Mouse (Mus musculus) layer of hippocampus, postnatal 25 days (tissue): ENCODE measurements around the gene Cers4. TPM values are rescaled to one million over a fixed set of nuclear protein-coding genes. Genes with fewer than 3 reads are reported as not detected.

Experiments
- DNase-seq, 2 experiments: peaks; one replicate each; pipeline ENCODE4 v3.0.0; 2022; ENCODE audit warnings: mixed read lengths in 2 of 2, low spot score in 1 of 2; ENCODE audit errors: extremely low spot score in 1 of 2
- total RNA-seq, 2 experiments: library from RNA; stranded (reverse); gene quantifications; 2 replicates each; pipeline ENCODE4 v1.2.3; 2021

Gene Cers4
- total RNA-seq = 10 to 100 TPM; 35.5 to 44.3 TPM

DNA sequence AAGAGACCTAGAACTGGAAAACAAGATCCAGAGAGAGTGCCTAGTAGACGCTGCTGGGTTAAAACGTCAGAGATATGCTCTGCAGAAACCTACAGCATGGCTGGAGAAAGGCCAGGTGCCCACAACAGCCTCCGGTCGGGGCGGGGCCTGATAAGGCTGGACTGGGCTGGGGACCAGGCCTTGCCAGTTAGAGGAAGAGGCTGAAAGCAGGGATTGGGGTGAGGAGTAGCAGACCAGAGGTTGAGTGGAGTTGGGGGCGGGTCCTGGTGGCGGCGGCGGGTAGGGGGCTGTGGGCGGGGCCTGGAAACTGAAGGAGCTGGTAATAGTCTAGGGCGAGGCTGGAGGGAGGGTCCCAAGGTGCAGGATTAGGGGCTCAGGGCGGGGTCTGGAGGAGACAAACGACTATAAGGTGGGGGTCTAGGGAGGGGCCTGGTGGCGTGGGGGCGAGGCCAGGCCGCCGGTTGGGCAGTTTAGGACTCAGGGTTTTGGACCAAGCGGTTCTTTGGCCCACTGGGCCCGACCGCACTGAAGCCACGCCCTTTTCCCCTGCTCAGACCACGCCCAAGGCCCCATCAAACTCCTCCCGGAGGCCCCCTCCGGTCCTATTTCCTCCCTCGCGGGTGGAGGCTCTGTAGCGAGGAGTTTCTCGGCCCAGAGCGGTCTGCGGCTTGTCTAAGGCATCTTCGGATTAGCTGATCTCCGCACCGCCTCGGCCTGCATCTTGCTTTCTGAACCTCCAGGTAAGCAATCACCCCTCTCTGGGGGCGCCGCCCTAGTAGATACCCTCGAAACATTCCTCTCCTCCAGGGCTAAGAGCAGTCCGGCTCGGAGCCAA is at the start of gene Cers4:
Gene Cers4, plus strand, starts transcription at position 176 of the 835 bp plus-strand sequence.
- DNase-seq = peak; percentile 69 to 76

GRCm38 (mm10) chr8:4458165-4458564 is 34.7 kb upstream of the Cers4 start:
- DNase-seq = no peak

- no peak for DNase-seq
Measured at GRCm38 (mm10) chr8:4463061-4463460, 29.8 kb upstream of the Cers4 start.

DNA sequence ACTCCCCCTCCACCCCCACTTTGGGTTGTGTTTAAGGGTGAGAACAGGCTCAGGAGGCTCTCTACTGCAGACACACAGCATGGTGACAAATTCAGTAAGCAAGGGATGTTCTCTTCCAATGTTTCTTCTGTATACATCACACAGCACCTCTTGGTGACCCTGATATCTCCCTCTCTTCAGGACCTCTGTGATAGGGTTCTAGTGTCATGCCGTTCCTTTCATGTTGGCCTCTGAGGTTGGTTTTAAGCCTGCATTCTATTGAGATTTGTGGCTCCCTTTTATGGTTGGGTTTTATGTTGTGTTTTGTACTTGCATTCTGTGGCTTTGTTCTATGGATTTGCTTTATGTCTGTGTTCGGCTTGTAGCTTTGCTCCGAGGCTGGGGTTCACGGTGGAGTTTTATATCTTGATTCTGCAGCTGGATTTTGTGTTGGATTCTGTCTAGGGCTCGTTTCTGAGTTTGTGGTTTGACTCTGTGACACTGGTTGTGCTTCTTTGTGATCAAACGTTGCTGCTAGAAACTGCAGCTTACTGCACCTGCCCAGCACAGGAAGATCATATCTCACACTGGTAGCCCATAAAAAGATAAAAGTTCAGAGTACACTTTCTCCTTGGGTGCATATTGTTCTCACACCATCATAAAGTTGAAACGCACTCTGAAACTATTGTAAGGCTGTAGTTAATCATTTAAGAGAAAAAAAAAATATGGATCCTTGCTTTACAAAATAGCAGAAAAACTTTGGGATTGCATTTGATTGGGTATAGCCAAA is 18.2 kb upstream of the Cers4 start:
- no peak for DNase-seq

- no peak for DNase-seq
Measured at GRCm38 (mm10) chr8:4481154-4481553, 11.7 kb upstream of the Cers4 start.

DNA sequence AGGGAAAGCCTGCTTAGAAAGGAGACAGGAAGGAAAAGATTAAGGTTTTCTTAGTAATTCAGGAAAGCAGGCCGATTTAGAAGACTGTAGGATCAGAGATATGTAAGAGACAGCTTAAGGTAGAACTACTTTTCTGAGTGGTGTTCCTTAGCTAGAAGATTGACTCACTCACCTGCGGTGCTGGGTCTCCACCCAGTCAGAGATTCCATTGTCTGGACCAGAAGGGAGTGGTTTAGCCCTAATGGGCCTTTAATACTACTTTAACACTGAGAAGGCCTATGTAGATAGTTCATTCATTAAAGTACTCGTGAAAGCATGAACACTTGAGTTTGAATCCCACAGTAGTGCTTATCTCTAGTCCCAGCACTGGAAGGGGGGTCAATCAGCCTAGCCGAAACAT is 11.2 kb upstream of the Cers4 start:
- no peak for DNase-seq

- no peak for DNase-seq
Measured at GRCm38 (mm10) chr8:4482501-4482900, 10.3 kb upstream of the Cers4 start.

- DNase-seq = no peak
Measured at GRCm38 (mm10) chr8:4483330-4483729, 9.5 kb upstream of the Cers4 start.

DNA sequence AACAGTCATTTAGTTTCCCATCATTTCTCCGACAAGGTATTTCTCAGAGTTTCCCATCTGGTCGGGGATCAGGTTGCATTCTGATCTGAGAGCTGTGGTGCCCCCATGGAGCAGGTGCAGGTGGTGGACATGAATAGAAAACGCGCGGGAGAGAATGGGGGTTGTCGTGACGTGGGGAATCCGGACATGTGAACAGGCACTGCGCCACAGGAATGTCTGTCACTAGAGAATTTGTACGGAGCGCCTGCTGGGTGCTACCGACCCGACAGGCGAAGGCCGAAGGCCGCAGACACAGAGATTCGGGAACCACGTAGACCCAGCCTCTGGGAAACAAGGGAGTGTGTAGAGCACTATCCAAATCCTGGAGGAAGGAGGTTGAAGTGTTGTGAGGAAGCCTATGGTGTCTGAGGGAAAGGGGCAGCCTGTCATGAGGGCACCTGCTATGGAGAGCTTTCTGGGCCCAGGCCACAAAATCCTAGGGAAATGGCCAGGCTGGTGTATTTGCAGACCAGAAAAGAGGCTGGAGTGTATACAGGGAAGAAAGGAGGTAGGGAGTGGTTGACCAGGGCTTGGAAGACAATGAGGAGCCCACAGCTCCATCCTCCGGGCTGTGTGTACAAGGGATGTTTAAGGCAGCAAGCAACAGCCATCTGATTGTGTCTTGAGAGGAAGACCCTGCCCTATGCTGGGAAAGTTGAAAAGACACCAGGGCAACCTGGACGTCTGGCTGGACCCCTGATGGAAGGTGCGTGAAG is 1.0 kb downstream of the Cers4 start:
- DNase-seq = peak; percentile 50 to 62

DNA sequence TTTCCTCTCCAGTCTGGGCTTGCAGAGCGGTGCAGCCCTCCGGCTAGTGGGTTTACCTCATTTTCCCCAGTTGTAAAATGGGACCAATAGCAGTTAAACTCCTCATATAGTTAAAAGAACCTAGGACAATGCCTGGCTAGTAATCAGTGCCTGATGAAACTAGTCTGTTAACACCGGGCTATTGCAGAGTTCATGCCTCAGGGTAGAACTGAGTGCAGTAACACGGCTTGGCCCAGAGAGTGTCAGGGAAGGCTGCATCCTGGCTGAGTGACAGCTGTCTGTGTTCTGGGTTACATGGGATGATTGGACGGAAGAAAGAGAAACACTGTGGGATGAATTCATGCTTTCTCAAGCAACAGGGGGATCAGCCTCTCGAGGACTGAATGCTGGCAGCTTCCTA is 3.1 kb downstream of the Cers4 start:
- DNase-seq = no peak

DNA sequence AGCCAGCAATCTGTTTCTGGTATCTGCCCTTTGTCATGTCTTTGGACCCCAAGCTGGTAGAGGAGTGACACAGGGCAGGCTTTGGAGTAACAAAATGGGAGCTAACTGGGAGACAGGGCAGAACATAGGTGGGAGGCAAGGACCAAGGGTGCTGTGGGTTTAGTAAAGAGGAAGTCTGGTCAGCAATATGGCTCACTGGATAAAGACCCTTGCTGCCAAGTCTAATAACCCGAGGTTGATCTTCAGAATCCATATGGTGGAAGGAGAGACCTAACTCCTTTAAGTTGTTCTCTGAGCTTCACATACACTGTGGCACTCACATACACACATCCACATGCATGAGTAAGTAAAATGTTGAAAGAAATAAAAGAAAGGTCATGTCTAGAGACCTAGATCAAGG is 4.8 kb downstream of the Cers4 start:
- DNase-seq = no peak

- no peak for DNase-seq
Measured at GRCm38 (mm10) chr8:4505364-4505763, 12.5 kb downstream of the Cers4 start.

DNA sequence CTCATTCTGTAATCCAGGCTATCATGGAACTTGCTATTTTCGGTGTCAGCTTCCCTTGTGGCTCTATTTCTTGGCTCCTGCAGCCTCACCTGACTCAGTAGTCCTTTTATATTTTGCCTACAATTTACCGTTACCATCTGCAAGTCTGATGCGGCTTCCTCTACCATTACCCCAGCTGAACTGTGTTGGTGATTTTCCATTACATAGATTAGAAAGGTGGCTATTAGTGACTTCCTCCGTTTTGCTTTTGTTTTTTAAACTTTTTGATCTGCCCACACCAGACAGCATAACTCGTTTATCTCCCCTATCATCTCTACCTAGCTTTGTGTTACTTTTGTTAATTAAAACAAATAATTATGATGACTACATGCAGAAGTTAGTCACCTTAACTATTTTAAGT is 14.7 kb downstream of the Cers4 start:
- no peak for DNase-seq

DNA sequence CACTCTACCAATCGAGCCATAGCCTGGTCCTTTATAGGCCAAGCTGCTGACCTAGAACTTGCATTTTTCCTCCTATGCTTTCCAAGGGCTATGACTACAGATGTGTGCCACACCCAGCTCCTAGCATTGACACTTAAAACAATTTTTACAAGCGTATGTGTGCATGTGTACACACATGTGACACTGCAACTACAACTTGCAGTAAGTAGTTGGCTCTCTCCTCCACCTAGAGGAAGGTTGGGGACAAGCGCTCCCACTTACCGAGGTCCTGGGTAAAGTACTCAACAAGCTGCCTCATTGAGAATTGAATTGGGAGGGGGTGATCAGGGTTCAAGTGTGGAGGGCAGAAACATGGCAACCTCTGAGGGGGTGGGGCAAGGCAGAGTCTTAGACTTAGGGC is 18.0 kb downstream of the Cers4 start:
- DNase-seq = no peak

DNA sequence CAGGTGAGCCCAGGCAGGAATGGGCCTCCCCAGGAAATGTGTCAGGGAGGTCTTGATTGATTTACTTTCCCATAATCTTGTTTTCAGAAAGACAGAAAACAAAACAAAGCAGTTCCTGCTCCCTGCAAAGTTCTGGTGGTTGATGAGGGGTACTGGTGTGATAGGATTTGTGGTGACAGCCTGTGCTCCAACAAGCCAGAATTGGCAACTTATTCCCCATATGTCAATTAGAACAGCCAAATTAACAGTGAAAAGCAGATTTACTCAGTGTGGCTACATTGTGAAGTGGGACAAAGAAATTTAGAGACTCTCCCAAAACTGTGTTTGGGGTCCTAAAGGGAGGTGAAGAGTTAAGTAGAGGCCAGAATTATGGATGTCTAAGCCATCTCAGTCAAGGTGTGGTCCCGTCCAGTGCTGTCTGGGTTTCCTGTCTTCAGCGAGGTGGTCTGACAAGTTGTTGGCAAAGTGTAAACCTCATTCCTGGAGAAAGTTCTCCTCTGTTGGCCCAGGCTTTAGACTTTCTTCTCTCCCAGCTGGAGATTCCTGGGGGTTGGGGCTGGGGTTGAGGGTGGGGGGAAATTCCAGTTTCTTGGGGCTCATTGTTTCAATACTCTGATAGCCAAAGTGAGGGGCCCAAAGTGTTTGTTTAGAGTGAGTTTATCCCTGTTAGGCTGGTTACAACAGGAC is 18.7 kb downstream of the Cers4 start:
- no peak for DNase-seq

- no peak for DNase-seq
Measured at GRCm38 (mm10) chr8:4512116-4512495, 19.3 kb downstream of the Cers4 start.

DNA sequence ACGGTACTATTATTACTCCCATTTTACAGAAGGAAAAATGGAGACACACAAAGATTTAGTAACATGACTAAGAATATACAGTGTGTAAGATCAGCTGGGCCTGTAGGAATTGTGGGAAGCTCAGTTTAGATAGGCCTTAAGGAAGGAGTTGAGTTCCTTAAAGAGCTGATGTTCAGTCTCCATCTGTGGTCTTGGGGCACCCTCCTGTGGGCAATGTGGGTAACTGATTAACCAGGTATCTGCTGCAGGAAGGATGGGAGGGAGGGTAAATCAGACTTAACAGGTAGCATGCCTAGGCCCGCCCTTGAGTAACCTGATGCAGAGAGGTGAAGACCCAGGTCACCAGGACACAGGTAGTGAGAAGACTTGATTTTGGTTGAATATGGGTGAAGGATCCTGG is 23.3 kb downstream of the Cers4 start:
- peak in 1 of 2 experiments; percentile 43 for DNase-seq

DNA sequence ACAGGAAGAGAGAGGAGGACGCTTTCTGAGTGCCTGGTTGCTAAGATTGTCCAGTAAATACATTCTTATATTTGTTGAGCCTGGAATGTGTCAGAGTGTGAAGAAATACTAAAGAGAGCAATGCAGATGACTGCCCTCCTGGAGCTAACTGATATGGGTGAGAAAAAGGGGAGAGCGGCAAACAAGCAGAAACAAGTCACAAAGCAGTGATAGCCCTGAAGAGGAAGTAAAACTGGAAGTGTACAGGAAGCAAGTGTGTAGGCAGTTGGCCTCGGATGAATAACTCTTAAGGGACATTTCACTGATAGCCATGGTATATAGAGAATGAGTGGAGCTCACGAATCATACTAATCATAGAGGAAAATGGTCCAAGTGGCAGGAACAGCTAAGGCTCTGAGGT is 28.6 kb downstream of the Cers4 start:
- DNase-seq = no peak

DNA sequence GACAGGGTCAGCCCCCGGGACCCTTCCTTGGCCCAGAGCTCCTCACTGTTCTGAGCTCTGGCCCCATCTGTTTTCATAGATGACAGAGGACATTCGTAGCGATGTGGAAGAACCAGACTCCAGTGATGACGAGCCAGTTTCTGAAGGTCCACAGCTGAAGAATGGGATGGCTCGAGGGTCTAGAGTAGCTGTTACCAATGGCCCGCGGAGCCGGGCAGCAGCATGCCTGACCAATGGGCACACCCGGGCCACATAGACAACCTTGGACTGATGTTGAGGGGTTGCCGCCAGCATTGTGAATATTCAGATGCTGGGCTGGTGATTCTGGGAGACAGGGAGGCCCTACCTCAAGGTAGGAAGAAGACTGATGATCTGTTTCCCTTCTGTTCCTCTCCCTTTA is 30.7 kb downstream of the Cers4 start:
- DNase-seq = no peak
